Mouse (Mus musculus): ENCODE measurements at regions not wholly inside any gene's neighbourhood (a gene's known extent, or its start where the extent isn't known, plus 50 kb on each side); places are given as distances from the start of the nearest gene placed in this dataset.

- Histone ChIP-seq H3K36me3 (replicated peaks; ENCODE audit: control insufficient read depth, insufficient read depth, low read depth, low read length) (no peaks in the 10 kb centered on the region), H3K4me3 (ENCODE audit: low read depth, low read length) (no peak overlapping the region), H3K4me1 (ENCODE audit: control insufficient read depth, insufficient read depth, low read length) (no peaks in the 10 kb centered on the region), H3K9me3 (replicated peaks; ENCODE audit: control insufficient read depth, low read length) (no peaks in the 10 kb centered on the region), H3K9ac (replicated peaks; ENCODE audit: low read length) (no peak overlapping the region), H3K27ac (replicated peaks; ENCODE audit: low read depth, low read length) (no peak overlapping the region), H3K4me2 (ENCODE audit: low read depth, low read length) (no peak overlapping the region), H3K27me3 (ENCODE audit: control insufficient read depth, insufficient read depth, low read length) (no peaks in the 10 kb centered on the region)
- ATAC-seq (replicated peaks; ENCODE audit: insufficient number of reproducible peaks, low FRiP score, low TSS enrichment, low read depth) = no peak
- no peak for DNase-seq (ENCODE audit: low spot score)
- WGBS = 93% methylated on average over 7 of the region's 7 CpGs
These were observed 285.5 kb upstream of the Dio3 start for GRCm38 (mm10) chr12:109993410-109993809.

- no peak overlapping the region for H3K4me2 ChIP-seq (ENCODE audit: low read depth, low read length)
- no peaks in the 10 kb centered on the region for H3K9me3 ChIP-seq (replicated peaks; ENCODE audit: control insufficient read depth, low read length)
- H3K27me3 ChIP-seq (ENCODE audit: control insufficient read depth, insufficient read depth, low read length) = no peaks in the 10 kb centered on the region
- no peak overlapping the region for H3K27ac ChIP-seq (replicated peaks; ENCODE audit: low read depth, low read length)
- H3K4me1 ChIP-seq (ENCODE audit: control insufficient read depth, insufficient read depth, low read length) = no peaks in the 10 kb centered on the region
- H3K9ac ChIP-seq (replicated peaks; ENCODE audit: low read length) = no peak overlapping the region
- ATAC-seq (replicated peaks; ENCODE audit: insufficient number of reproducible peaks, low FRiP score, low TSS enrichment, low read depth) (no peak), DNase-seq (ENCODE audit: low spot score) (no peak)
- H3K4me3 ChIP-seq (ENCODE audit: low read depth, low read length) = no peak overlapping the region
- WGBS = 87% methylated on average over 2 of the region's 2 CpGs
- no peaks in the 10 kb centered on the region for H3K36me3 ChIP-seq (replicated peaks; ENCODE audit: control insufficient read depth, insufficient read depth, low read depth, low read length)
These were observed 276.2 kb upstream of the Dio3 start for GRCm38 (mm10) chr12:110002717-110003116.

GRCm38 (mm10) chr12:110009136-110009535 lies 269.7 kb upstream of the Dio3 start:
- WGBS = 50% methylated on average over 4 of the region's 4 CpGs
- H3K4me1 ChIP-seq (ENCODE audit: control insufficient read depth, insufficient read depth, low read length) = no peaks in the 10 kb centered on the region
- no peak for DNase-seq (ENCODE audit: low spot score)
- no peak for ATAC-seq (replicated peaks; ENCODE audit: insufficient number of reproducible peaks, low FRiP score, low TSS enrichment, low read depth)
- no peak overlapping the region for H3K4me2 ChIP-seq (ENCODE audit: low read depth, low read length)
- H3K9me3 ChIP-seq (replicated peaks; ENCODE audit: control insufficient read depth, low read length) = no peaks in the 10 kb centered on the region
- H3K4me3 ChIP-seq (ENCODE audit: low read depth, low read length) = no peak overlapping the region
- no peaks in the 10 kb centered on the region for H3K36me3 ChIP-seq (replicated peaks; ENCODE audit: control insufficient read depth, insufficient read depth, low read depth, low read length)
- H3K27ac ChIP-seq (replicated peaks; ENCODE audit: low read depth, low read length) = no peak overlapping the region
- no peak overlapping the region for H3K9ac ChIP-seq (replicated peaks; ENCODE audit: low read length)
- H3K27me3 ChIP-seq (ENCODE audit: control insufficient read depth, insufficient read depth, low read length) = no peaks in the 10 kb centered on the region

- H3K9me3 ChIP-seq (replicated peaks; ENCODE audit: control insufficient read depth, low read length) = no peaks in the 10 kb centered on the region
- no peak overlapping the region for H3K27ac ChIP-seq (replicated peaks; ENCODE audit: low read depth, low read length)
These were observed 258.1 kb upstream of the Dio3 start for GRCm38 (mm10) chr12:110020541-110021470.

GRCm38 (mm10) chr12:110021690-110022089 lies 257.2 kb upstream of the Dio3 start:
- H3K4me1 ChIP-seq (ENCODE audit: control insufficient read depth, insufficient read depth, low read length) = no peaks in the 10 kb centered on the region
- no peaks in the 10 kb centered on the region for H3K27me3 ChIP-seq (ENCODE audit: control insufficient read depth, insufficient read depth, low read length)
- no peaks in the 10 kb centered on the region for H3K36me3 ChIP-seq (replicated peaks; ENCODE audit: control insufficient read depth, insufficient read depth, low read depth, low read length)
- H3K9ac ChIP-seq (replicated peaks; ENCODE audit: low read length) = no peak overlapping the region
- no peak for ATAC-seq (replicated peaks; ENCODE audit: insufficient number of reproducible peaks, low FRiP score, low TSS enrichment, low read depth)
- H3K4me2 ChIP-seq (ENCODE audit: low read depth, low read length) = no peak overlapping the region
- 87% methylated on average over 12 of the region's 12 CpGs for WGBS
- H3K27ac ChIP-seq (replicated peaks; ENCODE audit: low read depth, low read length) = no peak overlapping the region
- H3K4me3 ChIP-seq (ENCODE audit: low read depth, low read length) = no peak overlapping the region
- no peak for DNase-seq (ENCODE audit: low spot score)
- no peaks in the 10 kb centered on the region for H3K9me3 ChIP-seq (replicated peaks; ENCODE audit: control insufficient read depth, low read length)

More at GRCm38 (mm10) chr12:110020541-110021470, 258.1 kb upstream of the Dio3 start:
- 58% methylated on average over 19 of the region's 19 CpGs for WGBS
- Histone ChIP-seq H3K4me1 (ENCODE audit: control insufficient read depth, insufficient read depth, low read length) (no peaks in the 10 kb centered on the region), H3K27me3 (ENCODE audit: control insufficient read depth, insufficient read depth, low read length) (no peaks in the 10 kb centered on the region), H3K4me2 (ENCODE audit: low read depth, low read length) (no peak overlapping the region), H3K4me3 (ENCODE audit: low read depth, low read length) (no peak overlapping the region), H3K36me3 (replicated peaks; ENCODE audit: control insufficient read depth, insufficient read depth, low read depth, low read length) (no peaks in the 10 kb centered on the region), H3K9ac (replicated peaks; ENCODE audit: low read length) (no peak overlapping the region)
- ATAC-seq (replicated peaks; ENCODE audit: insufficient number of reproducible peaks, low FRiP score, low TSS enrichment, low read depth) = no peak
- no peak for DNase-seq (ENCODE audit: low spot score)

- Histone ChIP-seq H3K9ac (replicated peaks; ENCODE audit: low read length) (no peak overlapping the region), H3K4me2 (ENCODE audit: low read depth, low read length) (no peak overlapping the region), H3K27me3 (ENCODE audit: control insufficient read depth, insufficient read depth, low read length) (no peaks in the 10 kb centered on the region), H3K9me3 (replicated peaks; ENCODE audit: control insufficient read depth, low read length) (no peaks in the 10 kb centered on the region), H3K4me3 (ENCODE audit: low read depth, low read length) (no peak overlapping the region), H3K27ac (replicated peaks; ENCODE audit: low read depth, low read length) (no peak overlapping the region), H3K4me1 (ENCODE audit: control insufficient read depth, insufficient read depth, low read length) (no peaks in the 10 kb centered on the region), H3K36me3 (replicated peaks; ENCODE audit: control insufficient read depth, insufficient read depth, low read depth, low read length) (no peaks in the 10 kb centered on the region)
- ATAC-seq (replicated peaks; ENCODE audit: insufficient number of reproducible peaks, low FRiP score, low TSS enrichment, low read depth) (no peak), DNase-seq (ENCODE audit: low spot score) (no peak)
- WGBS = 78% methylated on average over 6 of the region's 6 CpGs
These were observed 256.2 kb upstream of the Dio3 start for GRCm38 (mm10) chr12:110022631-110023030.

GRCm38 (mm10) chr12:110023192-110024101 lies 255.4 kb upstream of the Dio3 start:
- ATAC-seq (replicated peaks; ENCODE audit: insufficient number of reproducible peaks, low FRiP score, low TSS enrichment, low read depth) (no peak), DNase-seq (ENCODE audit: low spot score) (peak; percentile 35)
- no peaks in the 10 kb centered on the region for H3K36me3 ChIP-seq (replicated peaks; ENCODE audit: control insufficient read depth, insufficient read depth, low read depth, low read length)
- no peak overlapping the region for H3K9ac ChIP-seq (replicated peaks; ENCODE audit: low read length)
- H3K9me3 ChIP-seq (replicated peaks; ENCODE audit: control insufficient read depth, low read length) = no peaks in the 10 kb centered on the region
- H3K4me2 ChIP-seq (ENCODE audit: low read depth, low read length) = no peak overlapping the region
- H3K4me1 ChIP-seq (ENCODE audit: control insufficient read depth, insufficient read depth, low read length) = no peaks in the 10 kb centered on the region
- H3K27ac ChIP-seq (replicated peaks; ENCODE audit: low read depth, low read length) = no peak overlapping the region
- no peaks in the 10 kb centered on the region for H3K27me3 ChIP-seq (ENCODE audit: control insufficient read depth, insufficient read depth, low read length)
- H3K4me3 ChIP-seq (ENCODE audit: low read depth, low read length) = no peak overlapping the region
- WGBS = 61% methylated on average over 11 of the region's 11 CpGs

GRCm38 (mm10) chr12:110024295-110024694 lies 254.6 kb upstream of the Dio3 start:
- no peak for DNase-seq (ENCODE audit: low spot score)
- WGBS = 89% methylated on average over 9 of the region's 9 CpGs
- no peaks in the 10 kb centered on the region for H3K36me3 ChIP-seq (replicated peaks; ENCODE audit: control insufficient read depth, insufficient read depth, low read depth, low read length)

More at GRCm38 (mm10) chr12:110024295-110024694, 254.6 kb upstream of the Dio3 start:
- H3K4me1 ChIP-seq (ENCODE audit: control insufficient read depth, insufficient read depth, low read length) = no peaks in the 10 kb centered on the region
- no peak overlapping the region for H3K4me2 ChIP-seq (ENCODE audit: low read depth, low read length)
- H3K9me3 ChIP-seq (replicated peaks; ENCODE audit: control insufficient read depth, low read length) = no peaks in the 10 kb centered on the region
- no peak overlapping the region for H3K27ac ChIP-seq (replicated peaks; ENCODE audit: low read depth, low read length)
- H3K27me3 ChIP-seq (ENCODE audit: control insufficient read depth, insufficient read depth, low read length) = no peaks in the 10 kb centered on the region; the same call in 1 of the 2 replicates
- no peak overlapping the region for H3K9ac ChIP-seq (replicated peaks; ENCODE audit: low read length)
- no peak for ATAC-seq (replicated peaks; ENCODE audit: insufficient number of reproducible peaks, low FRiP score, low TSS enrichment, low read depth)
- H3K4me3 ChIP-seq (ENCODE audit: low read depth, low read length) = no peak overlapping the region
